Mouse (Mus musculus) gonadal fat pad, adult 2 months (tissue): ENCODE data around the gene Fxyd3. TPM values are rescaled to one million over a fixed set of nuclear protein-coding genes. Genes with fewer than 3 reads are reported as not detected.

Source experiments
- DNase-seq: peaks from one replicate; pipeline ENCODE4 v3.0.0-alpha.2; 2012; ENCODE audit warnings: low read depth
- polyA plus RNA-seq: library from polyadenylated mRNA; depleted of rRNA; stranded (reverse); fragments of >200 nt; gene quantifications from 2 replicates; pipeline ENCODE4 v1.2.3, GENCODE M21; 2012; rRNA removed

Gene Fxyd3
- 49.4 and 80.0 TPM in 2 replicates for polyA plus RNA-seq

- no peak for DNase-seq
Measured at GRCm38 (mm10) chr7:31076492-31076891, at the start of gene Fxyd3. TSS of gene Fxyd3 (minus strand) at chr7:31076704.

- no peak for DNase-seq
Measured at GRCm38 (mm10) chr7:31125116-31125515, 48.6 kb upstream of the Fxyd3 start.

GRCm38 (mm10) chr7:31124381-31124780 is 47.9 kb upstream of the Fxyd3 start:
- no peak for DNase-seq

GRCm38 (mm10) chr7:31123697-31124096 is 47.2 kb upstream of the Fxyd3 start:
- no peak for DNase-seq

GRCm38 (mm10) chr7:31122641-31123631 is 46.4 kb upstream of the Fxyd3 start:
- no peak for DNase-seq

GRCm38 (mm10) chr7:31119556-31119955 is 43.1 kb upstream of the Fxyd3 start:
- no peak for DNase-seq

GRCm38 (mm10) chr7:31118486-31118885 is 42.0 kb upstream of the Fxyd3 start:
- no peak for DNase-seq

- no peak for DNase-seq
Measured at GRCm38 (mm10) chr7:31117465-31117864, 41.0 kb upstream of the Fxyd3 start.

GRCm38 (mm10) chr7:31116721-31117145 is 40.2 kb upstream of the Fxyd3 start:
- DNase-seq = no peak

GRCm38 (mm10) chr7:31115587-31116043 is 39.1 kb upstream of the Fxyd3 start:
- DNase-seq = no peak

GRCm38 (mm10) chr7:31115182-31115581 is 38.7 kb upstream of the Fxyd3 start, which contains the start of gene Hpn:
TSS of gene Hpn (minus strand) at chr7:31115290.
- no peak for DNase-seq

GRCm38 (mm10) chr7:31114646-31115045 is 38.1 kb upstream of the Fxyd3 start:
- DNase-seq = no peak

- DNase-seq = no peak
Measured at GRCm38 (mm10) chr7:31113800-31114199, 37.3 kb upstream of the Fxyd3 start.

GRCm38 (mm10) chr7:31112036-31112435 is 35.5 kb upstream of the Fxyd3 start:
- no peak for DNase-seq

GRCm38 (mm10) chr7:31110861-31111385 is 34.4 kb upstream of the Fxyd3 start:
- DNase-seq = no peak

GRCm38 (mm10) chr7:31109796-31110195 is 33.3 kb upstream of the Fxyd3 start:
- no peak for DNase-seq

- DNase-seq = no peak
Measured at GRCm38 (mm10) chr7:31109091-31109490, 32.6 kb upstream of the Fxyd3 start.

- DNase-seq = no peak
Measured at GRCm38 (mm10) chr7:31107781-31108180, 31.3 kb upstream of the Fxyd3 start.

GRCm38 (mm10) chr7:31106166-31106565 is 29.7 kb upstream of the Fxyd3 start:
- DNase-seq = no peak

GRCm38 (mm10) chr7:31105061-31105768 is 28.7 kb upstream of the Fxyd3 start:
- no peak for DNase-seq

- DNase-seq = no peak
Measured at GRCm38 (mm10) chr7:31100786-31101185, 24.3 kb upstream of the Fxyd3 start.

GRCm38 (mm10) chr7:31099612-31099982 is 23.1 kb upstream of the Fxyd3 start:
- no peak for DNase-seq
